Mouse (Mus musculus) heart, embryonic 15.5 days (tissue): Measurements from ENCODE around the gene Mettl17. TPM values are rescaled to one million over a fixed set of nuclear protein-coding genes. Genes with fewer than 3 reads are reported as not detected.
A peak's percentile ranks its signal among the peaks of the same experiment; 100 is the strongest.

Experiments used
- ATAC-seq: fragments of 200-750 bp; cut with Nextera tagmentation; replicated peaks from 2 replicates; pipeline ENCODE4 v1.8.0; 2017; ENCODE audit warnings: low read depth, moderate TSS enrichment; ENCODE audit not compliant: insufficient number of reproducible peaks, insufficient read depth, low FRiP score
- H3K27ac ChIP-seq: fragments of 300-500 bp; sonication (generic); 2 replicates; pipeline ENCODE4 v1.5.1; 2015; ENCODE audit warnings: mild to moderate bottlenecking, inconsistent platforms
- H3K27me3 ChIP-seq: fragments of 300-500 bp; sonication (generic); 2 replicates; pipeline ENCODE4 v1.6.1; 2015; ENCODE audit warnings: inconsistent platforms
- H3K36me3 ChIP-seq: fragments of 300-500 bp; sonication (generic); 2 replicates; pipeline ENCODE4 v1.6.1; 2015; ENCODE audit warnings: mild to moderate bottlenecking, inconsistent platforms
- H3K4me1 ChIP-seq: fragments of 300-500 bp; sonication (generic); replicated peaks from 2 replicates; pipeline ENCODE4 v1.6.1; 2015; ENCODE audit warnings: inconsistent platforms
- H3K4me2 ChIP-seq: fragments of 300-500 bp; sonication (generic); 2 replicates; pipeline ENCODE4 v1.6.1; 2015; ENCODE audit warnings: inconsistent platforms, mild to moderate bottlenecking, moderate library complexity
- H3K4me3 ChIP-seq: fragments of 300-500 bp; sonication (generic); 2 replicates; pipeline ENCODE4 v1.5.1; 2015; ENCODE audit warnings: mild to moderate bottlenecking, inconsistent platforms
- H3K9ac ChIP-seq: fragments of 300-500 bp; sonication (generic); 2 replicates; pipeline ENCODE4 v1.6.1; 2015; ENCODE audit warnings: mild to moderate bottlenecking, inconsistent platforms
- H3K9me3 ChIP-seq: fragments of 300-500 bp; sonication (generic); replicated peaks from 2 replicates; pipeline ENCODE4 v1.6.1; 2016; ENCODE audit warnings: inconsistent platforms
- WGBS: fragments of 180-500 bp; shearing (Covaris S2); methylation state at CpG from one replicate; pipeline ENCODE4 v1.1.7; 2015; ENCODE audit warnings: mixed read lengths; 5-methylcytosine and 5-hydroxymethylcytosine counted together
- polyA plus RNA-seq: library from polyadenylated mRNA; unstranded; fragments of >200 nt; fragmentation: Nextera tagmentation; extraction: Ambion mirVana; gene quantifications from 2 replicates; pipeline ENCODE4 v1.2.1, GENCODE M21; 2015

Mettl17 gene
- polyA plus RNA-seq, 1 experiment from 2014 or later, result 39.4 TPM

DNA sequence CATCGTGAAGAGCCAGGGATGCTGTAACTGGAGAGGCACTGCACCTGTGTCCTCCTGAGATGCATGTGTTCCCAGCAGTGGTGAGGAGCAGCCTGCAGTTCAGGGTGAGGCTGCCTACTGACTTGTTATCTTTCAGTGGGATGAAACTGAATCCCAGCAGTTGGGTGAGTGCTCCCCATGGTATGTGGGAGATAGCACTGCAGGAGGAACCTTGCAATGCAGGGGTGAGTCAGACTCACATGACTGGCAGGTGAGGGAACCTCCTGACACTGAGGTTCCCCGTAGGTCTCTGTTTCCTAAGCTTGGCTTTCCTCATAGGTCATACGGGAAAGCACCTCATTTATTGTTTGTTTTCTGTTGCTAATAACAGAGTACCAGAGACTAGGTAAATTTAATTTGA is 7.1 kb upstream of the Mettl17 start:
- Histone ChIP-seq H3K4me3 (no peak overlapping the region), H3K27me3 (no peaks in the 10 kb centered on the region), H3K27ac (no peak overlapping the region), H3K4me2 (no peak overlapping the region), H3K9ac (no peak overlapping the region), H3K36me3 (no peaks in the 10 kb centered on the region), H3K4me1 (no peaks in the 10 kb centered on the region), H3K9me3 (no peaks in the 10 kb centered on the region)
- ATAC-seq, result no peak
- 66% methylated on average over 3 of the region's 3 CpGs for WGBS

DNA sequence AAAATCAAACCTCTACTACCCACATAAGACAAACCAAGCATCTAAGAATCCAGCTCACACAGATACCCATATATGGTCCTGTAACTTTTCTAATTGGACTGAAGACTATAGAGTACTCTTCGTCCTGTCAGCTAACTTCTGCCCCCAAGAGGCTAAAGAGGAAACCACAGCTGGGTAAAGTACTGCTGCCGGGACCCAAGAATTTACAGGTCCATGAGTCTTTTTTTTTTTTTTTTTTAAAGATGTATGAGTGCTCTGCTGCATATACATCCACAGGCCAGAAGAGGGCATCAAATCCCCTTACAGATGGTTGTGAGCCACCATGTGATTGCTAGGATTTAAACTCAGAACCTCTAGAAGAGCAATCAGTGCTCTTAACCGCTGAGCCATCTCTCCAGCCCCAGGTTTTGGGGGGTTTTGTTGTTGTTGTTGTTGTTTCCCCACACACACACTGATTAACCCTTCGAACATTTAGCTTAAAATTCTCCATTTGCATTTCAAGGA is 1.1 kb upstream of the Mettl17 start:
- Histone ChIP-seq H3K27ac (peak overlapping the region; percentile 81), H3K27me3 (no peaks in the 10 kb centered on the region), H3K4me1 (peaks cover 17% of the 10 kb centered on the region), H3K9me3 (no peaks in the 10 kb centered on the region), H3K4me2 (peak overlapping the region; percentile 90), H3K4me3 (peak overlapping the region; percentile 89), H3K9ac (peak overlapping the region; percentile 40; the same call in 1 of the 2 replicates), H3K36me3 (peaks cover 21% of the 10 kb centered on the region)
- under 1% methylated on average over 4 of the region's 4 CpGs for WGBS
- 0 out of 2 replicates have a peak, but pooled peaks have one; percentile 9 for ATAC-seq

DNA sequence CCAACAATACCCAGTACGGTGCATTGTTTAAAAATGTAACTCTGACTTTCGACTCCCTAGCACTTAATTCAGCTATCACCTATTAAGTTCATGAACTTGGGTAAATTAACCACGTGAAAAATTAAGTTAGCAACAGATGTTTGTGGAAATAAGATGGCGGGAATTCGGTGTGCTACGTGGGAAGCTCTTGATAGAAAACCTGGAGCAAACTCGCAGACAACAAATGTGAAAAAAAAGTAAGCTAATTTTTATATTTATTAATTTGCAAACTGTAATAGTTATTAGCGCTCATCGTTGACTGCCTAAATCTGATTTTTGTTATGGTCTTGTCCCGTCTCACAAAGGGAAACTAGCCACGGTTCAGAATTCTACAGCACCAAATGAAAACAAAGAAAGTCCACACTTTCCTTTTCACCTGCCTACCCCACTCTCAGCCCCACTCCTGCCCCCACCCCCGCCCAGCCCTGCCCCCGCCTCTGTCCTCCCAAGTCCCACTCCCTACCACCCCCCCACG is 554 bp upstream of the Mettl17 start:
- Histone ChIP-seq H3K36me3 (peaks cover 26% of the 10 kb centered on the region), H3K4me3 (peak overlapping the region; percentile 89), H3K9me3 (no peaks in the 10 kb centered on the region), H3K27me3 (no peaks in the 10 kb centered on the region), H3K9ac (peak overlapping the region; percentile 40), H3K4me1 (peaks cover 17% of the 10 kb centered on the region), H3K27ac (peak overlapping the region; percentile 81), H3K4me2 (peak overlapping the region; percentile 90)
- peak; percentile 12; the same call in 1 of the 2 replicates for ATAC-seq
- 2% methylated on average over 14 of the region's 14 CpGs for WGBS

DNA sequence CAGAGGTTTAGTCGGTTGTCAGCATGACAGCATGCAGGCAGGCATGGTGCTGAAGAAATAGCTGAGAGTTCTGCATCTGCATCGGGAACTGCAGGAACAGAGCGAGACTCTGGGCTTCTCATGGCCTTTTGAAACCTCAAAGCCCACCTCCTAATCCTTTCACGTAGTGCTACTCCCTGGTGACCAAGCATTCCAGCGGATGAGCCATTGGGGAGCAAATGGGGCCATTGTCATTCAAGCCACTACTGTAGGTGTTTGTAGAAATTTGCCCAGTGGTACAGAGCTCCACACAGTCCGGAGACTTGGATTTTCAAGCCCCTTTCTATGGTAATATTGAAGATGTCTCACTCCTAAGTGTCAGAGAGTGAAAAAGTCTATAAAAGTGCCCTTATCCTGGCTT is 1.4 kb downstream of the Mettl17 start:
- 67% methylated on average over 6 of the region's 6 CpGs for WGBS
- H3K27me3 ChIP-seq, result no peaks in the 10 kb centered on the region
- peak overlapping the region; percentile 89; the same call in 1 of the 2 replicates for H3K4me3 ChIP-seq
- no peak for ATAC-seq
- no peak overlapping the region for H3K9ac ChIP-seq
- H3K9me3 ChIP-seq, result no peaks in the 10 kb centered on the region
- no peak overlapping the region for H3K27ac ChIP-seq
- peak overlapping the region; percentile 90 for H3K4me2 ChIP-seq
- peaks cover 17% of the 10 kb centered on the region for H3K4me1 ChIP-seq
- peaks cover 45% of the 10 kb centered on the region for H3K36me3 ChIP-seq

DNA sequence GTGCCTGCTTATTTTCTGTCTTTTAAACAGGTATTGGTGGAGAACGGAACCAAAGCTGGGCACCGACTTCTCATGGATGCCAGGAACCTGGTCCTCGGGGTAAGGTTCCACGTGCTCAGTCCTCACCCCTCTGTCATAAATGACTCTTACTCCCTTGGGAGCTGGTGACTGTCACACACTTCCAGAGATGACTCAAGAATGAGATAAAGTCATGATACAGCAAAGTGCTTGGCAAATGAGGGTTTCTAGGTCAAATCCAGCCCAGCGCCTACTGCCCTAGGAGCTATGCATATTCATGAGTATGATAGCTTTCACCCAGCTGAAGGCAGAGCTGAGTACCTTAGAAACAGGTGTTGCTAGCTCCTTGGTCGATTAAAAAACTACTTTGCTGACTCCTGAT is 5.2 kb downstream of the Mettl17 start:
- no peaks in the 10 kb centered on the region for H3K9me3 ChIP-seq
- no peak overlapping the region for H3K9ac ChIP-seq
- no peak overlapping the region for H3K4me3 ChIP-seq
- H3K36me3 ChIP-seq, result peaks cover 54% of the 10 kb centered on the region
- WGBS, result 82% methylated on average over 6 of the region's 6 CpGs
- ATAC-seq, result no peak
- no peaks in the 10 kb centered on the region for H3K27me3 ChIP-seq
- H3K4me2 ChIP-seq, result no peak overlapping the region
- H3K4me1 ChIP-seq, result peaks cover 26% of the 10 kb centered on the region
- H3K27ac ChIP-seq, result no peak overlapping the region

DNA sequence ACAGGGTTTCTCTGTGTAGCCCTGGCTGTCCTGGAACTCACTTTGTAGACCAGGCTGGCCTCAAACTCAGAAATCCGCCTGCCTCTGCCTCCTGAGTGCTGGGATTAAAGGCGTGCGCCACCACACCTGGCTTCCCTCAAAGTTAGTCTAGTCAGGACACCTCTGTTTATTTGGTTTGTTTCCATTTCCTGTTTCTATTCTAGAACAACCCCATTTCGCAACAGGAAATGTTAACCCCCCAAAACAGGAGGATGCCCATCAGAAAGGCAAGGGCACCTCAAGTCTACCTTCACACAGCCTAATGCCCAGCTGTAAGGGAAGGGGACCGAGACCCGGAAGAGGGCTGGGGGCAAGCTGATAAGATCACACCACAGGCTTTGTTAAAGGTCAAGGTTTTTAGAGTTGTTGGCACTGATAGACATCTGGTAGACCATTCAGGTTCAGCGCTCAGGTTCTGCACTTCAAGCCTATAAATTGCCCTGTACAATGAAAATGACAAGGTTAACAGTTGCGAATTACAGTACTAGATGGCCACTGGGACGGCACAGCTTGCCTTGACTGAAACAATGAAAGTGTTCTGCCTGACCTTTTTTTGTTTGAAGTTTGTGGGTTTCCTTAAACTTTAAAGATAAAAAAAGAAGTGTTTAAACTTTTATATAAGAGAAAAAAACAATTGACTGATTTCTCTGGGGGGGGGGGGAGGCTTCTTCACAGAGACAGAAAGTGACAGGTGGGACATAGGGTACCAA is 7.7 kb downstream of the Mettl17 start, which contains the start of gene Slc39a2:
Gene Slc39a2, plus strand, starts transcription at position 699 of the 749 bp plus-strand sequence.
- Histone ChIP-seq H3K4me3 (no peak within 1 kb of the TSS), H3K27ac (no peak within 1 kb of the TSS), H3K9ac (no peak within 1 kb of the TSS), H3K36me3 (peaks cover 44% of the 10 kb centered on the region), H3K27me3 (no peaks in the 10 kb centered on the region), H3K9me3 (no peaks in the 10 kb centered on the region), H3K4me2 (no peak within 1 kb of the TSS), H3K4me1 (peaks cover 12% of the 10 kb centered on the region)
- ATAC-seq, result no peak
- 90% methylated on average over 9 of the region's 9 CpGs for WGBS

DNA sequence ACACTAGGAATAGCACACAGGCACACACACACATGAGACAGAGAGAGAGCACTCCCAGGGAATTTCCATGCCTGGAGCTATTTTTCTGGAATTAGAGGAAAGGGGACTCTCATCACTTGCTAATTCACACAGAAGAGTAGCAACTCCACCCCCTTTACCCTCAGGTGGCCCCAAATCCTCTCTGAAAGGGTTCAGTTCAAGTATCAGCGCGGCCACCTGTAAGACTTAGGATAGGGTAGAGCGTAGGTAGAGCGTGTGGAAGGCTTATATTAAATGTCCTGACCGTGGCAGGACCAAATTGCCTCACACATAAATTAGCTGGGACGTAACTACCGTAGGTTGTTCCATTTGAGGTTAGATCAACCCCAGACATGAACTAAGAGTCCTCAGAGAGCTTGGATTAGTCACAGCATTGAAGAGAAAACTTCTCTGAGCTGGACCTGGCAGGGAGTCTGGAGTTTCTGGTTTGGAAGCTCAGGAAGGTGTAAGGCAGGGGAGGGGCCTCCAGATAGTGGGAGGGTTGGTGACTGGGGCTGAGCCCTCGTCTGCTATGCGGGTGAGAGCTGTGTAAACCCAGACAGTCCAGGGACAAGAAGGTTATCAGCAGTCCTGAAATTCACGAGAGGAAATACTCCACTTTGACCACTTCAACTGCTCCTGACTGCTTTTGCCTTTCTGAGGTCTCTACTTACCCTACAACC is 8.6 kb downstream of the Mettl17 start:
- peak; percentile 57; the same call in 1 of the 2 replicates for ATAC-seq
- H3K27ac ChIP-seq, result no peak overlapping the region
- no peaks in the 10 kb centered on the region for H3K27me3 ChIP-seq
- 30% methylated on average over 10 of the region's 10 CpGs for WGBS
- H3K4me2 ChIP-seq, result no peak overlapping the region
- H3K4me1 ChIP-seq, result peaks cover 12% of the 10 kb centered on the region
- peaks cover 36% of the 10 kb centered on the region for H3K36me3 ChIP-seq
- no peaks in the 10 kb centered on the region for H3K9me3 ChIP-seq
- H3K4me3 ChIP-seq, result no peak overlapping the region
- no peak overlapping the region for H3K9ac ChIP-seq

DNA sequence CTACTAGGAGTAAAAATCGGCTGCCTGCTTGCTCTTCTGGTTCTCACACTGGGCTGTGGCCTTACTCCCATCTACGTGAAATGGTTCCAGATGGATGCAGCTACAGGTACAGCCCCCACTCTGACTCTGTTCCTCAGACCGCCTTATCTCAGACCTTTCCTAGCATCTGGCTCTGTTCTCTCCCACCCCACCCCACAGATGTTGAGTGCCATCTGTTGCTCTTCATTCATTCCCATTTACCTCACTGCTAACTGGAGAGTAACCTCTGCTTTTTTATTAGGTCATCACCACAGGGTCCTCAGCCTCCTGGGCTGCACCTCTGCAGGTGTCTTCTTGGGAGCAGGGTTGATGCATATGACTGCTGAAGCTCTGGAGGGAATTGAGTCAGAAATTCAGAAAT is 9.2 kb downstream of the Mettl17 start:
- no peak overlapping the region for H3K27ac ChIP-seq

DNA sequence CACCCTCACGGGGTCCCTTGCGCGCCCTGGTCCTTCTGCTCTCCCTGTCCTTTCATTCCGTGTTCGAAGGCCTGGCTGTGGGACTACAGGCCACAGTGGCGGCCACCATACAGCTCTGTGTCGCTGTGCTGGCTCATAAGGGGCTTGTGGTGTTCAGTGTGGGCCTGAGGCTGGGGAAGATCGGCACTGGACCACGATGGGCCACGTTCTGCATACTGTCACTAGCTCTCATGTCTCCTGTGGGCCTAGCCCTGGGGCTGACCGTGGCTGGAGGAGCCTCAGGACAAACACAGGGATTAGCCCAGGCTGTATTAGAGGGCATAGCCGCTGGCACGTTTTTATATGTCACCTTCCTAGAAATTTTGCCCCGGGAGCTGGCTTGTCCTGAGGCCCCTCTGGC is 10.4 kb downstream of the Mettl17 start:
- Histone ChIP-seq H3K4me1 (peaks cover 12% of the 10 kb centered on the region), H3K27me3 (no peaks in the 10 kb centered on the region), H3K9ac (no peak overlapping the region), H3K27ac (no peak overlapping the region), H3K4me2 (no peak overlapping the region), H3K4me3 (no peak overlapping the region), H3K9me3 (no peaks in the 10 kb centered on the region), H3K36me3 (peaks cover 18% of the 10 kb centered on the region)
- no peak for ATAC-seq
- WGBS, result 80% methylated on average over 14 of the region's 14 CpGs

More for the DNA sequence above, 9.2 kb downstream of the Mettl17 start:
- no peak for ATAC-seq
- H3K27me3 ChIP-seq, result no peaks in the 10 kb centered on the region
- no peaks in the 10 kb centered on the region for H3K9me3 ChIP-seq
- WGBS, result 42% methylated on average over 3 of the region's 3 CpGs
- no peak overlapping the region for H3K9ac ChIP-seq
- peaks cover 12% of the 10 kb centered on the region for H3K4me1 ChIP-seq
- no peak overlapping the region for H3K4me3 ChIP-seq
- no peak overlapping the region for H3K4me2 ChIP-seq
- H3K36me3 ChIP-seq, result peaks cover 31% of the 10 kb centered on the region

DNA sequence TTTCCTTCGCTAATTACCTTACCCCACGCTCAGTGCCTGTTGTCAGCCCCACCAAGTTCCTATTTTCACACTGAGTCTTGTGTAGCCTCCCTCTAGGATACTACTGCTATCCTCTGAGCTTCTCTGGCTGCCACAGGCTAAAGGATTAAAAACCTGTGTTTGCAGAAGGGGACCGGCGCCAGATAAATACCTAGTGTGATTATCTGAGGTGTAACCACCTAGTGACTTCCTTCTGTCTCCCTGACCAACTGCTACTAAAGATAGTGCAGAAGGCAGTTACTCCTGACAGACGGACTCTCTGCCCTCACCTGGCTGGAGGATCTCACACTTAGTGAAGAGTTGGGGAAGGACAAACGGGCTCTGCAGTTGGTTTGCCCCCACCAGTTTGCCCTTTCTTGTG is 11.4 kb downstream of the Mettl17 start:
- Histone ChIP-seq H3K9me3 (no peaks in the 10 kb centered on the region), H3K4me1 (peaks cover 12% of the 10 kb centered on the region), H3K27me3 (no peaks in the 10 kb centered on the region), H3K4me2 (no peak overlapping the region), H3K4me3 (no peak overlapping the region), H3K9ac (no peak overlapping the region), H3K36me3 (peaks cover 9% of the 10 kb centered on the region), H3K27ac (no peak overlapping the region)
- 62% methylated on average over 6 of the region's 6 CpGs for WGBS
- ATAC-seq, result no peak

DNA sequence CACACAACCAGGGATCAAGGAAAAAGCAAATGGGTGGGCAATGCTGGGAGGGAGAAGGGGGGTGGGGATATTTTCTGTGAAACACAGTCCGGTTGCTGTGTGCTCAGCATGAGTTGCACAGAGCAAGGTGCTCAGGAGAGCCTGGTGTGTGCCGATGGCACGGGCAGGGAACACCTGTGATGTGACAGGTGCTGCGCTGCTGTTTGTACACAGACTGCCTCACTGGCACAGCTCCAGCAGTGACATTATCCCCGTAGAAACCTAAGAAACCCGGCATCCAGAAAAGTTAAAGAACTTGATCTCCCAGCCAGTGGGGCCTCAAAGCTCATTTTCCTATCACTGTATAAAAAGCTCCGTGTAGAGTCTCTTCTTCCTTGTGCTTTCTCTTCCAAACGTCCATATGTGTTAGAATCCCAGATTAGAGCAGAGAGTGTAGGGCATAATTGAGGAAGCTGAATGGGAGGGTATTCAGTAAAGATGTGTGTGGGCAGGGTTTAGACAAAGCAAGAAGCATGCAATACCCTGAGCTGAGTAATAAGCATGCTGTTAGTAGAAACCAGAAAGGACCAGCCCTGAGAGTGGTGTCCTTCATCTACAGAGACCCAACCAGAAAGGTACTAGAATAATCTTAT is 12.0 kb downstream of the Mettl17 start:
- no peak overlapping the region for H3K4me3 ChIP-seq
- peaks cover 12% of the 10 kb centered on the region for H3K4me1 ChIP-seq
- peaks cover 3% of the 10 kb centered on the region; the same call in 1 of the 2 replicates for H3K36me3 ChIP-seq
- H3K9me3 ChIP-seq, result no peaks in the 10 kb centered on the region
- WGBS, result 75% methylated on average over 8 of the region's 8 CpGs
- H3K27me3 ChIP-seq, result no peaks in the 10 kb centered on the region
- no peak overlapping the region for H3K9ac ChIP-seq
- no peak overlapping the region for H3K4me2 ChIP-seq
- no peak for ATAC-seq
- no peak overlapping the region for H3K27ac ChIP-seq
